Mouse (Mus musculus) megakaryocyte, adult 5-6 weeks (primary cell): ENCODE measurements around the gene Fam89b. TPM values are rescaled to one million over a fixed set of nuclear protein-coding genes. Genes with fewer than 3 reads are reported as not detected.
A peak's percentile ranks its signal among the peaks of the same experiment; 100 is the strongest.

Experiments used
- ATAC-seq: 2 replicates; pipeline ENCODE4 v1.8.0; 2016; ENCODE audit warnings: mild to moderate bottlenecking, inconsistent platforms; ENCODE audit not compliant: poor library complexity, severe bottlenecking
- total RNA-seq, 2 experiments: library from RNA; stranded (forward) in 1 of 2; stranded (reverse) in 1 of 2; fragments of 153-499, 151-499 nt in 1 of 2; fragments of 221-1000, 200-1000 nt in 1 of 2; gene quantifications; 2 replicates each; pipeline versions ENCODE4 v1.2.3 to v1.2.4; 2015 to 2017

Fam89b gene
- total RNA-seq, 2 experiments from 2014 or later: 78.8 to 114 TPM

DNA sequence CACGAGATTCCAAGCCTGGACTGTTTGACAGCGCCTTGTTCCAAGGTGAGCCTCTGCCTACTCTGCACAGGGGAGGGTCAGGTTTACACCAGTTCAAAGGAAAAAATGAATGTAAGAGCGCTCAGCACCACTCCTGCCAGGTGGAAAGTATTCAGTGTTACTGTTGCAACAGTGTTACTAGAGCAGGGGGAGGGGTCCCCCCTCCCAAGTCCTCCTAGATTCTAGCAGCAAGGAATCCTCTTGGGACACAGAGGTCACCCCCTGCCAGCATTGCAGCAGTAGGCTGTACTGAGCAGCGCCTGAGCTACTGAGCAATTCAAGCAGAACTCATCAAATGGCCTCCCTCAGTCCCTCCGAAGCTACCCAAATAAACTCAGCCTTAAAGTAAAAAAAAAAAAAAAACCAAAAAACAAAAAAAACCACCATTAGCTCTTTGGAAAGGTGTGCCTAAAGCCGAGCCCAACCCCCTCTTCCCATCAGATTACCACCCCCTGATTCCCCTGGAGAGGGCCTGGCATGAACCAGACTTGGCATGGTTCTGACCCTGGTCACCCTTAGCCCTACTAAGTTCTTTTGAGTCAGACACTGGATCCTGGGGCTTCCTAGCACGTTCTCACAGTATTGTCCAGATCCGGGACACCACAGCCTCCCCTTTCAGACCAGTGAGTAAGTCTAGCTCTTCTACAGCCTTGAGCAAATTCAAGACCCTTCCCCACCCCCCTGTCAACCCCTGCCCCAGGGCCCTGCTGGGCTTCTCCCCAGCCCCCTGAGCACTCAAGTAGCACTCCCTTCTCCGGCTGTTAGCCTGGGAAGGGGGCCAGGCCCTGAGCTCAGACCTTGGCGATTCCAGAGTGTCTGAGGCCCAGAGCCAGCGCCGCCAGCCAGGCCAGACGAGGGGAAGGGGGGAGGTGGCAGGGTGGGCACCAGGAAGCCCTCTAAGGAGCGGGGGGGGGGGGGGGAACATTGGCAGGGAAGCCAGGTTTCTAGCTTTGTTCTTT is 11.2 kb upstream of the Fam89b start, which contains the start of gene Ltbp3:
Ltbp3 (plus strand) TSS at position 585 of the 998 bp plus-strand sequence.
- ATAC-seq: no peak

DNA sequence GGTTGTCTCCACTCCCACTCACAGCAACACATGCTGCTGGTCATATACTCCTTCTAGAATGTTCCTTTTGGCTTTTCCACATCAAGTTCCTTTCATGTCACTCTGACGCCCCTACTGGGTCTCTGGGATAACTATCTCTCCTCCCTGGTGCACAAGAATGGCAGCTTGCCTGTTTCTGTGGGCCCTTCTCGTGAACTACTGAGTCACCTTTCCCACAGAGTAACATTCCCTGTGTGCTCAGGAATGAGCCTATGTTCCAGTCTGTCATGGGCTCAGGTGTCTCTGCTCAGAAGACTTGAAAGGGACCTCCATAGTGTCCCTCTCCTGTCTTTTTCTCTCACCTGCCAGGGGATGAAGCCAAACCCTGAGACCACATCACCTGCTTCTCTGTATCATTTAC is 10.0 kb upstream of the Fam89b start:
- ATAC-seq: no peak

DNA sequence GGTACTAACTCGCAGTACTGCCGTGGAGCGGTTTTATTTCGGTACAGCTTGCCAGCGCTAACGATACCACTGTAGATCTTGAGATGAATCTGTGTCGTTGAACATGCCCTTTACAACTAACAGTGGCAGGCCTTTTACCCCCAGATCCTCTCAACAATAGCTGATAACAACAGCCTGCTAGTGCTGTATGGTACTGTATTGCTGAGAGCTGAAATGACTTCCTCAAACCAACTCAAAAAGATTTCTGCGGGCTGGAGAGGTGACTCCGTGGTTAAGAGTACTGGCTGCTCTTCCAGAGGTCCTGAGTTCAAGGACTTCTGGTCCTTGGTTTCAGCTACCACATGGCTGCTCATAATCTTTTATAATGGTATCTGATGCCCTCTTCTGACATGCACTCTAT is 4.9 kb upstream of the Fam89b start:
- no peak for ATAC-seq

DNA sequence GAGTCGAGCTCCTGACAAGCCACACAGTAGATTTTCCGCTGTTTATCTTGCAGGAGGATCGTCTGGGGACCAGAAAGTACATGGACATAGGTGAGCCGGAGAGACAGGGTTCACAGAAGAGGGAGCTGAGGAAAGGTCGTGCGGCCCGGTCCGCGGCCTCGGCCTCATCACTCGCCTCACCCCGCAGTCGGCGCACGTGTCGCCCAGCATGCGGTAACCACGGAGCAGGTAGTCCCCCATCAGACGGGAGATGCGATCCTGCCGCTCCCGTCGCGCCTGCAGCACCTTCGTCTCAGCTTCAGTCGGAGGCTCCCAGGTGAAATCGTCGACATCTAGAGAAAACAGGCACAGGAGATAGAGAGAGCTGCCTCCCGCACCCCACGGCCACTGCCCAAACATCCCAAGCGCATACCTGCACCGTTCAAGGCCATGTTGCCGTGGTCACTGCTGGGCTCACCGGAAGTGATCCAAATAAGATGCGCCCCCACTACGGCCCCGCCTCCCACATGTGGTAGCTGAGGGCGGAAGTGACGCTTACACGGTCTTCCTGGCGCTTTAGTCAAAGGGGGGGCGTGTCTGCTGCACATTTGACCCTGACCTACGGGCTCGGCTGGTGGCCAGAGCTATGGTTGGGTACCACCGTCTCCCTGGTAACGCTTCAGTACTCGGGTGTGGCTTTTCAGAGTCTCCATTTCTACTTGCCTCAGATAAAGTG is 2.0 kb upstream of the Fam89b start:
- ATAC-seq: peak; percentile 73

DNA sequence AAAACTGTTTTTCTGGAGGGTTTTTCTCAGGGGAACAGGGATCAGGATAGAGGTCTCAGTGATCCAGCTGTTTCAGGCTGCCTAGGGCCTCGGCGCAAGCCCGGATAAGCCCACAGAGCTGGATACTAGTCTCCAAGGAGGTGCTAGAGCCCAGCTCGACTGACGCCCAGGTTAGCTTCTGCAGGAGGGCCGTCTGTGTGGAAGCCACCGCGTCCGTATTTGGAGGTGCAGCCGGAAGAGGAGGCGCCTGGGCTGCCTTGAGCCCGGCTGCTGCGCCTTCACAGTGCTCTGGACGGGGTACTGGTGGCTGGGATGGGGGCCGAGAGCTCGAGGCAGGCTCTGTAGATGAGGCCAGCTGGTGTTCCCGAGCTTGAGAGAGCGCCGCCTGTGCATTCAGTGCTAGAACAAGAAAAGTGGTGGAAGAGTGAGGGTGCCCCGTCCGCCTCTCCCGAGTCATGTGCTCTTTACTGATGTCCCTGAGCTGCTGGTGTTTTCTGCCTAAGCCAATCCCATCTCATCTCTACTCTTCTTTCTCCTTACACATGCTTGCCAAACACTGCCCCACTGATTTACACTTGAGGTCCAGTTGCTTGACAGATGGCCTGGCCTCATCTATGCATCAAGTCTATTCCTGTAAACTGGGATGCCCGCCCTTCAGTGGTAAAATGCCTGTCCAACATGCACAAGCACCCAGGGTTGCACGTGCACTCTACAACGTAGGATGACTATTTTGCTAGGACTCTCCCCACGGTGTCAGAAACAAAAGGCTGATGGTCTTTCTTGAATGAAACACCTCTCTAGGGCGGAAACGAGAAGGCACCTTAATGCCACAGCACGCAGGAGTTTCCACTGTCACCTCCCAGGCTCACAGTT is 1.1 kb upstream of the Fam89b start:
- ATAC-seq: no peak

DNA sequence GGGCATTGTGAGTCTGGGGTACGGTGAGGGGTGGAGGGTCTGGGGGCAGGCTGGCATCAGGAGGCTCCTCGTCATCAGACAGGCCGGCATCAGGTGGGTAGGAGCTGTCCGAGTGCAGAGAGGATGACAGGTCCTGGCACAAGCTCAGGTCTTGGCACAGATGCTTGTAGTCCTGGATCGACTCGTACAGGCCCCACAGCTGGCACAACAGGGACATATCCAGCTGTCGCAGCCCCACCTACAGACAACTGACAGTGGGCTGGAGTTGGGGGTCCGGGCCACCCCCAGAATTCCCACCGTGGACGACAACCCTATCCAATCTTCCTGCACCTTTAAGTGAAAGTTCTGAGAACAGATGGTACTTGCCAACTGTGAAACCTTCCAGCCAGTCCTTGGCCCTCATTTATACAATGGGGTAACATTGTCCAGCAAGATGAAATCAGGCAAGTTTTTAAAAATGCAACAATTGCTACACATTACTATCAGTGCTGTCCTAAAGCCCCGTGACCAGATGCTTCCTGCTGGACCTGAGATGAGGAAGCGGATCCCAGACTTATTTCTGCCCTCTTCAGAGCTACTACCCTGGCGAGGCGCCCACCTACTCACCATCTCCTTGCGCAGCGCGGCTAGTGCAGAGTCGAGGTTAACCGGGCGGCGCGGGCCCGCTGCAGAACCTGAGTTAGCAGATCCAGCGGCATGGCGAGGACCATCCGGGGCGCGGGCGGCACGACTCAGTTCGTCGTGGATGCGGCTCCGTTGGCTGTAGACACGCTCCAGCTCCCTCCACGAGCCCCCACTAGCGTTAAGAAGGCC is 616 bp downstream of the Fam89b start:
- no peak for ATAC-seq

DNA sequence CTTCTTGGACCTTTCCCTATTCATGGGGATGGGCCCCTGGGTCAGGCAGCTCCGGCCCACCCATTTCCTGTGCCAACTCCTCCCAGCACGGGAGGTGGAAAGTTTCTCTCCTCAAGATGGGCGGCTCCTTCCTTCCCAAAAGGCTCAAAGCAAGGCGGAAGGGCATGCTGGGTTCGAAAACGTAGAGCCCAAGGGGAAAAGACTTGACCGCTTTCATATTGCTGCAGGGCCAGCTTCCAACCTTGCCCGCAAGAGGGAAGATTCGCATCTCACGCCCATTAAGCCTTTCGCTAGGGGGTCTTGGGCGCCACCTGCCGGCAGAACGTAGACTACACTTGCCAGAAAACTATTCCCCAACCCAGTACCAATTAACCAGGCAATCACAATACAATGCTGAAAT is 1.8 kb downstream of the Fam89b start:
- ATAC-seq: peak; percentile 30

DNA sequence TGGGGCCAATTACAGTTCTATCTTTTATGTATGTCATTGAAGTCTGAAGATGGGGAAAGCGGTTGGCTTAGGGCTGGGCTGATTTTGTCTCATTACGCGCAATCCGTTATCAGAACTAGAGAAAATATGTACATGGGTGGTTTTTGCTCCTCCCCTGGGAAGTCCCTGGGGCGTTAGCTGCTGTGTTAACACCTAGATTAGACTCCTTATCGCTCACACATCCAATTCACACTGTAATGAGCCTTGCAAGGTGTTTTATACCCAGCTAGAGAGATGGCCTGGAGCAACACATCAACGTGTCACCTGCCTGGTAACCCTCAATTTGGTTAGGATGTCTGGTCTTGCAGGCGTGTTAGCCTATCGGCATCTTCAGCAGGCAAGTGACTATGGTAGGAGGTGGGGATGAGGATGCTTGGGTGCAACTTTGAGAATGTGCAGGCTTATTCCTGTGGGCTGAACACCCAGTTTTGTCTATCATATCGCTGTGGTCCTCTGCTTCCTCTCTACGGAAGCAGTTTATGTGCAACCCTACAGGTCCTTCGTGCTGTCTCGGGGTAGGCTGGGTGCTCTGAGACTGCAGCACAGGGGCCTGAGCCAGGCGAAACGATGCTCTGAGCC is 2.4 kb downstream of the Fam89b start:
- ATAC-seq: no peak

DNA sequence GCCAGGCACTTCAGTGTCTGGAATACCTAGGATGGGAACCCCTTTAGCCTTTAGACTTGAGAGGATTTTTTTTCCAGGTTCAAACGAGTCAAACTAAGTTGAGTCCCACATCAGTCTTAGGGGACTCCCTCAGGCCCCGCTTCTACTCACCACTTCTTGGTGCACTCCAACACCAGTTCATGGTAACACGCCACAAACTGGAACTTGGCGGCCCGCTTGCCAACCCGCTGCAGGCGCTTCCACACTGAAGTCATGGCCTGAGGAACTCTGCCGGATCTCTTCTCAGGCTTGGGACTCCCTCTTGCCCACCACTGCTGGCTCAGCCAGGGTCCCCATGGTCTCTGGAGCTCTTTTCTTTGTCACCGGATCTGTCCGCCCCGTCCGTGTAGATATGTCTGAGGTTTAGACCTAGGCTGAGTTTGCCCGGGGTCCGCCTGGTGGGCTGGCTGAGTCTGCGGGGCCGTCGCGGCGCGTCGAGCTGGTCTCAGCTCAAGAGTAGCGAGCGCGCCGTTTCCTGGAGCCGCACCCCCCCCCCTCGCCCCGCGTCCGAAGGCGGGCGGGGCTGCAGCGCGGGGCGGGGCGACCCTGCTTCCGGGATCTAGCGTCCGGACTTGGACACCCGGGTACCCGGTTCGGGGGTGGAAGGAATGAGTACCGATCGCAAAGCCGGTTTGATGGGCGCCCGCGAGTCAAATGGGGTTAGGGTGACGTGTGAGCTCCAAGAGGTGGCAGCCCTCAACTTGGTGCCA is 3.5 kb downstream of the Fam89b start, which contains the start of gene Ehbp1l1:
Ehbp1l1 (minus strand) TSS at position 551 of the 749 bp plus-strand sequence.
- ATAC-seq: peak; percentile 25

DNA sequence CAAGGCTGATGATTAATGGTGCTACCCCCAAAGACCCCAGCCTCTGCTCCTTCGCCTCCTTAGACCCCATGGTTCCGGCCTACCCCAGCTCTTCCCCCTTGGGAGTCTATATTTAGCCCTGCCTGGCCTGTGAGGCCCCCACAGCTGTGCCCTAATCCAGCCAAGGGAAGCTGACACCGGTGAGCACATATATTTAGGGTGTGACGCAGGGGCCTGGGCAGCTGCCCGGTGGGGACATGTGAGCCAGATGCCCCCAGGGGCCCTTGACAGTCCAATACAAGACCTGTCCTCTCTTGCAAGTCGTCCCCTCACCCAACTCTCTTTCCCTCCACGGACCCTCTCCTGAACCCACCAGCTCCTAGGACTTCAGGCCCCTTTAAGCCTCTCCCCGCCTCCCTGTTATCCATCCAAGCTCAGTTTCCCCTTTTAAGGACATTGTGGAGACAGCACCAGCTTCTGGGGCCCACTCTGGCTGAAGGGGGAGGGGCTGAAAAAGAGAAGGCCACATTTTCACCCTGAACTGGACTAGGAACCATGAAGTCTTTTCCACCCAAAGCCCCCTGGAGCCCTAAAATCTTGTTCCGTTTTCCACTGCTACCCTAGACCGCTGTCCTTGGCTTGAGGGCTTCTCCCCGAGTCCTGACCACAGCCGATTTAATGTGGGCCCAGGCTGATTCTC is 4.3 kb downstream of the Fam89b start:
- peak; percentile 8 for ATAC-seq

DNA sequence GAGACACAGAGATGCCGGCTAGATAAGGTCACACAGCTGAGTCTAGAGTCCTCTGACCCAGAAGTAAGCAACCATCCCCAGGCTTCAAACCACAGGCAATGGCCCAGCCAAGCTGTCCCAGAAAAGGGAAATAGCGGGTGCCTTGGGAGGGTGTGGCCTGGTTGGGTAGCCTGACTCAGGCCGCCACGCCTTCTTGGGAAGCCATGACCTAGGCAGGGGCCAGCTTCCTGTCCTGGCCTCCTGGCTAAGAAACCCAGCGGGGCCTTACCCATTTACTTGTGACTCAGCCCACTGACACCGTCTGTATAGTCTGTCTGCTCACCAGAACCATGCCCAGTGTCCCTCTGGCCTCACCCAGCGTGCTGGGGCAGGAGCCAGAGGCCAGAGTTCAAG is 4.9 kb downstream of the Fam89b start:
- ATAC-seq: peak; percentile 67

DNA sequence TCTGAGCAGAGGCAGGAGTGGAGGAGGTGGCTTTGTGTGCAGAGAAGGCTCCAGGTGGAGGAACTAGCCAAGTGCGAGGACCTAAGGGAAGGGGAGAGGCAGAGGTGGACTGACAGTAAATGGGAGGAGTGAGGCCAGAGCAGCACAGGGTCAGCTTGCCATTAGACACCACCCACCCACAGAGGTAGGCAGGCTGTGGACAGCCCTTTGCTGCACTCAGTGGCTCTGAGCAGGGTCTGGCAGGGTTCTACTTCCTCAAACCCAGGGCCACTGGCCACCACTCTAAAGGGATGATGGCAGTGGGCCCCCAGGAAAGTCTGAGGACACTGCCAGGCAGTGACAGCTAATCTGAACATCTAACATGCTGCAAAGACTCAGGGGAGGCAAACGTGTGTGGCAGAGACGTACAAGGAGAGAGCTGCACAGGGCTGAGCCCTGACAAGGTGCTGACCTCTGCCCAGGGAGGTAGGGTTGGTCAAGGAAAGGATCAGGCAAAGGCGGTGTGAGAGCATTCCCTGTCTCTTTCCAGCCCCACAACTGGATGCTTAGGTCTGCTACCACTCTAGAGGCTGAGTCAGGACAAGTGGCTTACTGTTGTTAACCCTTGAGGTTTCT is 5.4 kb downstream of the Fam89b start:
- no peak for ATAC-seq

DNA sequence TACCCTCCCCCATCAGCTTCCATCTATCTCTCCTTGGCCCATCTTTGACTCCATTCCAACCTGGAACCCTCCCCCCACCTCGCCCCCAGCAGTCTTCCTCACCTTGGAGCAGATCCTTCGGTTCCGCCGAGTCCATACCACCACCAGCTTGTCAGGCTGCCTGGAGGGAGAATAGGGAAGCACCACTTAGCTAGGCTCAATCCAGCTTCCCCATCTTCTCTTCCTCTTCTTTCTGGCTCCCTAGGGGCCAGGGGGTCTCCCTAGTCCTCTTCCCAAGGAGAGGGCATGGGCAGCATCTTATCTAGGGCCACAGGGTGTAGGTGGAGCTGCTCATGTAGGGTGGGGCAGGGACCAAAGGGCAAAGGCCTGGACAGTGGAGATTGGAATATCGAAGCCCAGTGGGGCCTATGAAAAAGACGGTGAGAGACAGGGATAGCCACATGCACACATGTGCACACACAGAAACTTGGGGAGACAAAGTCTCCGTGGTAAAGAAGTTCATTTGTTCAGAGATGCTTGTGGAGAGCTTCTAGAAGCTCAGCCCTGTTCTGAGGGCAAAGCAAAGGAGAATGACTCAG is 6.5 kb downstream of the Fam89b start:
- ATAC-seq: no peak

DNA sequence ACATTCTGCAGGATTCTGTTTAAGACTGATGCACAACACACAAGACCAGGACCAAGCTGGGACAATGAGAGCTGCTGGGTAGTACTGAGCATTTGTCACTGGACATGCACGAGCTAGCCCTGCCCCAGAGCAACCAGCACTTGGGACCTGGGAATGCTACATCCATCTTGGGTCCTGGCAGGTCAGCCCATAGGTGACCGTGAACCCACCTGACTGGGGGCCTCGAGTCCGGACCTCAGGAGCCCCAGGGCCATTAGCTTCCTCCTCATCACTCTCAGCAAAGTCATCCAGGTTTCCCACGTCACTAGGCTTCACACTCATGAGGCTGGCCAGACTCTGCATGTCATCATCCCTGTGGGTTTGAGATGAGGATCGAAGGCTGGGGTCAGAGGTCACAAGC is 8.2 kb downstream of the Fam89b start:
- ATAC-seq: no peak

DNA sequence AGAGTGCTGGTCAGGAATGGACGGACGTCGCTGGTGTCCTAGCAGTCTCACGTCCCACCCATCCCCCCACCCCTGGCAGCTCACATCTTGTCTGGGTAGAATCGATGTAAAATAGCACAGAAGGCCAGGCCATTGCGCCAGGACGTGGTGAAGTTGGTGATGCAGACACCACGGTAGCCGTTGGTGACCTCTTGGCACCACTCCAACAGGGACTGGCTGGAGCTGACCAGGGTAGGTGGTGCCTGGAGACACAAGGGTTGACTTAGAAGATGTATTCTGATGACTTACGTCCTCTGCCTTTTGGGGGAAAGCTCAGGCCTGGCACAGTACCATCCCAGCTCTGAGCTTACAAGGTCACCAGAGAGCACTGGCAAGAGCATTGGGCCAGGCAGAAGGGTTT is 12.5 kb downstream of the Fam89b start:
- ATAC-seq: no peak

DNA sequence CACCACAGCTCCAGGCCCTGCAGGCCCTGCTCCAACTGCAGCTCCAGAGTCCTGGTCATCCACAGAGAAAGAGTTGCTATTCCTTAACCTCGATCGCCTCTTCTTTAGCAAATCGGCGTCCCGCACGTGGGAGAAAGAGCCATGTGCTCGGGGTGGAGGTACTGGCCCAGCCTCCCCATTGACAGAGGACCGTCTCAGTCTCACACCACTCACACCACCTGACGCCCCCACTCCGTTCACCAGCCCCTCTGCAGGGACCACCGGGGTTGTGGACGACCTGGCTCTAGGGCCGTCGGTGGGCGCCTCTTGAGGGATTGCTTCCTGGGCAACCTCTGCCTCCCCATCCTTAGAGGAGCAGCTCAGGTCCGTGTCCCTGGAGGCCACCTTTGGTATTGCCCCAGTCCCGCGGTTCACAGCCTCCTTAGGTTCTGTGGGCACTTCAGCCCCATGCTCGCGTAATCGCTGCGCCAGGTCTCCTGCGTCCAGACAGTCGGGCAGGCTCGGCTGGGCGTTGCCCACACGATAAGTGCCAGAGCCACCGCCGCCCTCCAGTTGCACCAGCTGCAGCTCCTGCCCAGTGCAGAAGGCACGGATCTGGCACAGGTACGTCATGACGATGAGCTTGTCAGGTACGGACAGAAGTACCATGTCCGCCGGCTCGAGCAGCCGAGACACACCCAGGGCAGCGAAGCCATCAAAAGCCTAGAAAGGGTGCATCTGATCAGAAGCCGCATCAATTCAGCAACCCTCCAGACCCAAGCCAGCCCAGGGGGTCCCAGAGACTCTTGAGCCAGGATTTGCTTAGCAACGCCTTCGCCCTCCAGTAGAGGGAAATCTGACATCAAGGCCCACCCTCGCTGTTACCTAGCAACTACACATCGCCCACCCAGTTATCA is 13.4 kb downstream of the Fam89b start:
- no peak for ATAC-seq
